Mouse (Mus musculus): Measurements from ENCODE around the gene Psen1. TPM values are rescaled to one million over a fixed set of nuclear protein-coding genes. Genes with fewer than 3 reads are reported as not detected.
A peak's percentile ranks its signal among the peaks of the same experiment; 100 is the strongest.

Psen1 gene
- total RNA-seq, 2 experiments from 2014 or later, result 39.0 to 39.3 TPM

DNA sequence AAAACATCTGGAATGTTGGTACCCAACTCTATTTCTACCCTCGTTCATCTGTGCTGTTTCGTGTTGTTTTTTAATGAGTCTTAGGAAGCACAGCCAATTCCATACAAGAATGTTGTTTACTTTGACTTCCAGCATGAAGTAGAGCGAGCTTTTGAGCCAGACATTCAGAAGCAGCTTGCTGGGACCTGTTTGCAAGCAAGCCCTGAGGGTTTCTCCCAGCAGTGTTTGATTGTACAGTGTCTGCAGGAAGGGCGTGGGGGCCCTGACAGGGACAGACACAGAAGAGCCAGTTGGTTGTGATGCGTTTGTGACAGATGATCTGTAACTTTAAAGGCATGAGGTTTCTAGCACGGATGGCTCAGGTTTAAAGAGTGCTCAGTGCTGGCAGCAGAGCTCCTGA, 33.3 kb downstream of the Psen1 start:
- DNase-seq (ENCODE audit: low spot score in 2 of 2), result no peak

DNA sequence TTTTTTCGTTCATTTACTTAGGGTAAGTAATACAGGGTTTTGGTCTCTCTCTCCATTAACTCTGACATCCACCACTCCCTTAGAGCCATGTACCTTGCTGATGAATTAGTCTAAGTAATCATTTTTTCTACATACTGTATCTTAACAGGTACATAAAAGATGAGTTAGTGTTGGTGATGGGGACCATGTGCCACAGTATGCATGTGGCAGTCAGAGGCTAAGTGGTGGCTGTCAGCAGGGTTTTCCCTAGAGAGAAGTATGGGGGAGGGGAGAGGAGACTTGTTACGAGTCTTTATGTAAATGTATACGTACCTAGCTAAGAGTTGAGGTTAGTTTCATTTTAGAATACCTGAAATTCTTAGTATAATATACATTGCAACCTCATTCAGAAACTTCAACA, 35.1 kb downstream of the Psen1 start:
- no peak for DNase-seq (ENCODE audit: low spot score in 2 of 2)

DNA sequence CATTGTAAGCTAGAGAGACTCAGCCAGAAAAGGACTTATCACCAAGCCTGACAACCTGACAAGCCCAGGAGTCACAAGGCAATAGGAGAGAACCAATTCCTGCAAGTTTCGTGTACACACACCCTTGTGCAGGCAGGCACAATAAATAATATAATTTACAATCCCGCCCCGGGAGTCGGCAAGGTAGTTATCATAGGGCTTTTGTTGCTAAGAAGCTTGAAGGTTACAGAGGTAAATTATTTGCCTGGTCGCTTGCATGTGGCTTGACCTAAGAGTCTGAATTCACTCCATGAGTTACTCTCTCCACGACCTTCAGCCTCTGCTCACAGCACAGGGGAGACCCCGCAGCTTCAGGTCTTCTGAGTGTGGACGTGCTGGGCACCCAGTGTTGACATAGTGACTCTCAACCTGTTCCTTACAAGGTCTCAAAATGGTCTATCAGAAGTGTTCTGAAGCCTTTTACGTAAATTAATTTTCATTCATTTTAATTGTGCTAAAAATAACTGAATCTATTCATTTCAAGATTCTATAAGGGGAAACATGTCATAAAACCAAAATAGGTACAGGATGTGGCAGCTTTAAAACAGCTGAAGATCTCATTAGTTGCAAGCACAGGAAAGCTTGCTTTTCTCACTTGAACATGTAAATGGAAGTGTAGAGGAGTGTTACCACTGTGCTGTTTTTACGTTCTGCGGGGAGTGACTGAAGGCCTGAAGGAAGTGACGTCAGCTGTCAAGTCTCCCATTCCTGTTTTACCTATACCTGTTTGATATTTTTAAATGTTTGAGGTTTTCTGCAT, 38.8 kb downstream of the Psen1 start:
- no peak for DNase-seq (ENCODE audit: low spot score in 2 of 2)

DNA sequence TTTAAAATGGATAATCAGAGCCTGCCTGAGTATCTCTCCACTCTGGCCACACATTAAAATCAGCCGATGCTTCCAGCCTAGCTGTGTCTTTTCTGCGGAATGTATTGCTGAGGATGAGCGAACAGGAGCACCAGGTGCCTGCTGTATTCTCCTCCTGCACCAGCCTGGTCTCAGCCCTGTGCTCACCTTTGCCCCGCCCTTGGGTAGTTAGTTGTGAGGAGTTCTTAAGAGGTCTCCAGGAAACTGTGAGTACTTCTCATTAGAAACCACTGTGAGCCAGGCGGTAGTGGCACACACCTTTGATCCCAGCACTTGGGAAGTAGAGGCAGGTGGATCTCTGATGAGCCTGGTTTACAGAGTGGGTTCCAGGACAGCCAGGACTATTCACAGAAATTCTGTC, 44.3 kb downstream of the Psen1 start:
- no peak for DNase-seq (ENCODE audit: low spot score in 2 of 2)

DNA sequence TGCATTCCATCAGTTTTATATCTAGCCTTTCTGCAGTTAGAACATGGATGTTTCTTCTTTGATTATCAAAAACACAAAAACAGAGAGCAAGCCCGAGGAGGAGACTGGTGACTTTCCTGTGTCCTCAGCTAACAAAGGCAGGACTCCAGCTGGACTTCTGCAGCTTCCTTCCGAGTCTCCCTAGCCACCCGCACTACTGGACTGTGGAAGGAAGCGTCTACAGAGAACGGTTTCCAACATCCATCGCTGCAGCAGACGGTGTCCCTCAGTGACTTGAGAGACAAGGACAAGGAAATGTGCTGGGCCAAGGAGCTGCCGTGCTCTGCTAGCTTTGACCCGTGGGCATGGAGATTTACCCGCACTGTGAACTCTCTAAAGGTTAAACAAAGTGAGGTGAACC, 46.1 kb downstream of the Psen1 start:
- DNase-seq (ENCODE audit: low spot score in 2 of 2), result no peak

DNA sequence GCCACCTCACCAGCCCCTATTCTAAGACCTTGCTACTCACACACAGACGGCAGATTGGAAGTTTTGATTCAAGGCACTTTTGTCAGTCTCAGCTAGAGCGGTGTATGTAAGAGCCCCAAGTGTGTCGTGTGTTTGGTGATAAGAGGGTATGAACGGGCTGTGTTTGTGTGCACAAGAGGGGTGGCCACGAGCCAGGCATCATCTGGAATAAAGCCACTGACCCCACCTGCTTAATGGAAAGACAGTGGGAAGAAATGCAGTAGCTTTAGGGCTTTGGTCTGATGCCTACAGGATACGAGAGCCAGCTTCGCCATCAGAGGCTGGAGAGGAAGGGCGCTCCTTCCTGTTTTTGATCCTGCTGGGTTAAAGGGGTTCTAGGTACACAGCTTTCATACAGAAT, 48.3 kb downstream of the Psen1 start:
- no peak for DNase-seq (ENCODE audit: low spot score in 2 of 2)

DNA sequence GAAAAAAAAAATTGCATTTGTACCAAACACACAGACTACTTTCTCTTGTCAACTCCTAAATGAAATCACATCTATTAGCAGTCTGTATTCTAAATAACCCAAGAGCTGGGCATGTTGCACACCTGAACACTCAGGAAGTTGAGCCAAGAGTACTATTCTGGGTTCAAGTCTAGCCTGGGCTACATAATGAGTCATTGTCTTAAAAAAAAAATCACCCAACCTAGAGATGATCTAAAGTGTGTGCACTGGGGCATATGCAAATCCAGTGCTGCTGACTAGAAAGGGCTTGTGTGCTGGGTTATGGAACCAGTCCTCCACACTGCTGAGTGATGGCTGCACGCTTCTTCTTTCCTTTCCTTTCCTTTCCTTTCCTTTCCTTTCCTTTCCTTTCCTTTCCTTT, 50.7 kb downstream of the Psen1 start:
- DNase-seq (ENCODE audit: low spot score in 2 of 2), result no peak

DNA sequence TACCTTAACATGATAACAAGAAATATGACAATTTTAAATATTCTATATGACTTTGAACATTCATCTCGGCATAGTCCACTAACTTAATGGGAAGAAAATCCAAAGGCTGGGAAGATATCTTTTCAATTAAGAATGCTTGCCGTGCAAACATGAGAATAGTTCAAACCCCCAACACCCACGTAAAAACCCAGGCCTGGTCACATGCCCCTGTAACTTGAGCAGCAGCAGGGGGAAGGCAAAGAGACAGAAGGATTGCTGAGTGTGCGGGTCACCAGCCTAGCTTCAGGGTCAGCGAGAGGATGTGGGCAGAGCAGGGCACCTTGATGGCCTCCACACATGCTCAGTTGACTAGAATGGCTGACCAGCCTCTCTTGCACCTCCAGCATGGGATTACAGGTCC, 53.8 kb downstream of the Psen1 start:
- no peak for DNase-seq (ENCODE audit: low spot score in 2 of 2)

DNA sequence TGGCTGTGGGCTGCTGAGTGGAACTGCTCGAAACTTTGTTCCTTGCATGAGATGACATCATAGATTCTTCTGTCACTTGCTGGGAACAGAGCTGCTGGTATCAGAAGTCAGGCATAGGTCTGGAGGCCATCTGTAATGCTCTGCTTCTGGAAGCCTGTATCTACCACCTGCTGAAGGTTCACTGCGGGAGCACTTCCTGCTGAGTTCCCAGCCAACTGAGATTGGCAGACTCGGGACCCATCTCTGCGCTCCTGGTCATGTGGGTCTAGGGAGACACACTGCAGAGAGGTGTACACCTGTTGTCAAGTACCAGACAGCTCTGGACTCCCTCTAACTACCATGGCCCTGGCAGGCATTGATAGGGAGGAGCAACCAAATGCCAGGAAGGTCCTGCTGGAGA, 54.9 kb downstream of the Psen1 start:
- DNase-seq (ENCODE audit: low spot score in 2 of 2), result no peak

DNA sequence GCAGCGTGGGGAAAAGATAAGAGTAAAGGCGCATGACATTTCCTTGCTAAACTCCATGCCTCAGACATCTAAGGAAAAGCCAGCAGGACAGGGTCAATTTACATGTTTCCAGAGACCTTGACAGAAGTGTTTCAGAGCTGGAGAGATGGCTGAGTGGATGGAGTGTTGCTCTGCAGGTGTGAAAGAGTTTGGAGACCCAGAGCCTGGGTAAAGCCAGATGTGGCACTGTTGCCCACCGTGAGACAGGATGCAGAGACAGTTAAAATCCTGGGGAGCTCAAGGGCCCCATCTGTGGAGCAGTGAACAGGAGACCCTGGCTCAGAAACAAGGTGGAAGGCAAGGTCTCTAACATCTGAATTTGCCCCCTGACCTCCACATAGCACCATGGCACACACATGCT, 55.8 kb downstream of the Psen1 start:
- no peak for DNase-seq (ENCODE audit: low spot score in 2 of 2)

DNA sequence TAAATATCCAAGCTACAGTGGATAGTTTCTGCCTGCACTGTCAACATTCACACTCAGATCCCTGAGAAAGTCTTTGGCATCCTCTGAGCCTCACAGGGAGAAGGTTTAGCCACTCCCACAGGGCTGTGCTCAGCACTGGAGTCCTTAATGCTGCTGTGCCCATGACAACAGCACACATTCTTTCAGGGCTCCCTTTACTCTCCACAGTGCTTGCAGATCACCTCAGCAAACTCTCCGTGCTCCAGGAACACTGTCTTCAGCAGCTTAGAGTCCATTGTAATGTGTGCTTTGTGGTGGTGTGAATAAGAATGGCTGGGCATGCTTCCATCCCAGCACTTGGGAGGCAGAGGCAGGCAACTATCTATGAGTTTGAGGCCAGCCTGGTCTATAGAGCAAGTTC, 61.2 kb downstream of the Psen1 start:
- DNase-seq (ENCODE audit: low spot score in 2 of 2), result no peak

DNA sequence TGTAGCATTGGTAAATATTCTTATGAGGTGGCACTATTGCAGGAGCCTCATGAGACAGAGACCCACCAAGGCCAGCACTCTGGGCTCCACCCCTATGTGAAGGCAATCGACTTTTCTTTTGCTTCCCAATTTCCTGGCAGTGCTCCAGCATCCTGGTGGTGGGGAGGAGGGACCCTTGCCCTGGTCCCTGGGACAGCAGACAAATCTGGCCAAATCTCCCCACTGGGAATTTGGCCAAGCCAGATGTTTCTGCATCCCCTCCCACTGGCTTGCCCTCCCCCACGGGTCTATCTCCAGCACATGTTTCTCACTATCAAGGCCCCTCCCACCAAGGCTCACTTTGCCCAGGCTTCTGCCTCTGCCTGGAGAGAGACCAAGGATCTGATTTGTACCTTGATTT, 64.5 kb downstream of the Psen1 start:
- peak in 1 of 2 experiments; percentile 34 for DNase-seq (ENCODE audit: low spot score in 2 of 2)

DNA sequence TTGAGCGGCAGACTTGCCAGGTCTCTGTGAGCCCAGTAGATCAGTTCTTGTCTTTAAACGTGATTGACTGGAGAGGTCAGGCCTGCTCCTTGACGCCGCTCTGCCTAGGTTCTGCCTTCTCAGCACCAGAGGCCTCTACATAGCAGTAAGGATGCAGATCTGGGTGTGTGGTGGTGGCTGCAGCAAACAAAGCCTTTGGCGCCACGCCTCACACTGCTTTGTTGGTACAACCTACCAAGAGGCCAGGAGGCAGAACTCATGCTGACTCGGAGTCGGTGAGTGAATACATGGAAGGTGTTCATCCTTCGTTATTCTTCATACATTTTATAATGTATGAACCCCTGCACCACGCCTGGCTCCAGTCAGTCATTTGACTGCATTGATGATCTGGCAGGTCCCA, 70.8 kb downstream of the Psen1 start:
- DNase-seq (ENCODE audit: low spot score in 2 of 2), result no peak

DNA sequence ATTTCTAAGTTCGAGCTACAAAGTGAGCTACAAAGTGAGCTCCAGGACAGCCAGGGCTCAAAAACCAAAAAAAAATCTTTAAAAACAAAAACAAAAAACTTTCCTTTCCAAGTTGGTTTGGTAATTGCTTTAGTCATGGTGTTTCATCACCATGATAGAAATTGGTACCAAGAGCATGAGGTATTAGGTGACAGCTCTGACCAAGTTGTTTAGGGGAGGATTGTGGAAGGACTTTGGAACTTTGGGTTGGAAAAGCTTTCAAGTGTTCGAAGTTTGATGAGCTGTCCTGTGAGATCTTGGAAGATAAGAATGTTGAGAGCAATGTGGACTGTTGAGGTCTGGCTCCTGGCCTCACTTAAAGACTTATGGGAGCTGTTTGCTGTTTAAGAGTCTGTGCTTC, 72.2 kb downstream of the Psen1 start:
- DNase-seq (ENCODE audit: low spot score in 2 of 2), result no peak

DNA sequence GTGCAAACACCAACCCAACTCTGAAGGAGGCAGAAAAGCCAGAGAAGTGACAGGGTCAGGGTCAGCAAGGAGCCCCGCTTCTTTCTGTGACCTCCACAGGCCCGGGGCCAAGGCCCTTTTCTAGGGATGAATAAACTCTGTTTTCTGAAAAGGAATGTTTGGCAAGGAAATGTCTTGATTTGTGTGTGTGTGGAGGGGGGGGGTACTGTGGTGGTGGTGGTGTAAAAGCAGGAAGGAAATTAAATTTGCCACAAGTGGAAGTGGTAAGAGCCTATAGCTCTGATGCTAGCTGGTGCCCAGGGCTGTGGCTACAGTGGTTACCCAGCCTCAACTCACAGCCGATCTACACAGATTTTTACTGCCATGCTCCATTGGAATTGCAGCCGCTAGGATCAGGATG, 74.8 kb downstream of the Psen1 start:
- no peak for DNase-seq (ENCODE audit: low spot score in 2 of 2)

DNA sequence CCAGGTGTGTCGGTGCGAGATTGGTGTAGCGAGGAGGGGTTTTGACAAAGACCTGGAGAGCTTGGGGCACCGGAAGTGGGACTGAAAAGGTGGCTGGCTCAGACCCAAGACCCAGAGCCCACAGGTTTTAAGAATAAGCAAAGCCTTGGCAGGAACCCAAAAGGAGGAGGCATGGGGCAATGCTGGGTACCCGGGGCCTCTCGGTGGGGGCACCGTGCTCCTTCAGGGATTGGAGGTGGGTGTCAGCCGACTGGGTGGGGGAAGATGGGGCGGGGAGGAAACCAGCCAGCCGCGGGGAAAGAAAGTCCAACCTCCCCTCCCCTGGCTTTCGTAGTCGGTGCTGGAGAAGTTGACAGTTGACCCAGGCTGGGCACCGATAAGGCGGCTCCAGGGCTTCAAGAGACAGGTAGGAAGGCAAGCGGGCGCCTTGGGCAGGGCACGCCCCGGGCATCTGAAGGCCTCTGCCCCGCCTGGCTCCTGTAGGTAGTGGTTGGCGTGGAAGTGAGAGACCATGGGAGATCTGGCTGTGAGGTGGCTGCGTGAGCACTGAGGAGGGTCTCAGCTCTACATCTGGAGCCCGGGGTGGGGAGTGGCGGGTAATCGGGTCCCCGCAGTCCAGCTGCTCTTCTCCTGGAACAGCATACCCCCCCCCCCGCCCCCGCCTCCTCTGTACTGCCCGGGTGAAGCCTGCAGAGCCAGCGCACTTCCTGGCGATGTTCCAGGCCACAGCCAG, 75.5 kb downstream of the Psen1 start, which contains the start of gene Papln:
TSS of gene Papln (plus strand) at position 324 of the 733 bp plus-strand sequence.
- no peak for DNase-seq (ENCODE audit: low spot score in 2 of 2)

DNA sequence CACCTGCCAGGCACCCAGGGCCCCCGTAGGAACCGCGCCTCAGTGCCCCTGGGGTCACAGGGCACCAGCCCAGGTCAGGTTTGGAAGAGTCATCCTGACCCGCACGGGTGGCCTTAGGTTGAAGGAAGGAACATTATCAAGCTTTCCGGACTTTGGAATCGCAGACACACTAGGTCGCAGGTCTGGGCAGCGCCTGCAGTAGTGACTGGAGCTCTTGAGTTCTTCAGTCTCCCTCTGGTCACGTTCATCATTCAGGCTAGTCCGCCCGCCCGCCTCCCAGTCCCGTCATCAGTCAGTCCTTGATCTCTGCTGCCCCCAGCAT, 76.1 kb downstream of the Psen1 start:
- no peak for DNase-seq (ENCODE audit: low spot score in 2 of 2)

DNA sequence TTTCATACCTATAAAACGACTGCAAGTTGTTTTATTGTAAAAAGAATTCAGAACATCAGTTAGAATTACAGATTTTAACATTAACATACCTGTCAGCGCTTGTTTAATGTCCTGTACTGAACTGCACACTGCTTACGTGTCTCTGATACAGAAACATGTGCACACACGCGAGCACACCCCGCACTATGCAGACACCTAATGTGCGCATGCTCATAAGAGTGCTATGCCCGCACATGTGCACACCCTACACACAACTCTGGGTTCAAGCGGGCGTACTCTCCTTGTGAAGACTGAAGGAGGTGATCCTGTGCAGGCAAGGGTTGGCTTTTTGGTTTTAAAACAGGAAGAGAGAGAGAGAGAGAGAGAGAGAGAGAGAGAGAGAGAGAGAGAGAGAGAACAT, 76.6 kb downstream of the Psen1 start:
- DNase-seq (ENCODE audit: low spot score in 2 of 2), result no peak

DNA sequence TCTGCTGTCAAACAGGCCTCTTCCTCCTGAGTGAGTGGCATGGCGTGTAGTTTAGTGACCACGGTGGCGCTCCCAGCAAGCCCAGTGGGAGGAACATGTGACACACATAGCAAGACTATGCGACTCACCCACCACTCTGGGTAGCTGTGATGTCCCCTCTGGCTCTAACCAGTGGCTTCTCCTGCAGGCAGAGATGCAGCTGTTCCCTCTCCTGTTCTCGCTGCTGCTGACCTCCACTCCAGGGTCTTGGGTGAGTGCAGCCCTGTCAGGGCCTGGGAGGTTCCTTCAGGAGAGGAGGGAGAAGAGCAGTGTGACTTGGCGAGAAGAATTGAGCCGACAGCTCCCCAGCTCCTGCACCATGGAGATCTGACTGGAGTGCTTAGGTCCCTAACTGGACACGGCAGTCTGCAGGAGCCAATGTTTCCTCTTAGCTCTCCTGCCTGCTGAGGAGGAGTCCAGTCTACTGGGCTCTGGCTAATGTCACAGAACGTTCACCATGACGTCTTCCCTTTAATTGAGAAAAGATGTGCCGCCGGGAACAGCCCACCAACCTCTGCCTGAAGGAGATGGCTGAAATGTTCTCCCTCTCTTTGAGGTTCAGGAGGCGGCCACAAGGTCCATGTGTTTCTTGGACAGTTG, 78.1 kb downstream of the Psen1 start:
- DNase-seq (ENCODE audit: low spot score in 2 of 2), result no peak

DNA sequence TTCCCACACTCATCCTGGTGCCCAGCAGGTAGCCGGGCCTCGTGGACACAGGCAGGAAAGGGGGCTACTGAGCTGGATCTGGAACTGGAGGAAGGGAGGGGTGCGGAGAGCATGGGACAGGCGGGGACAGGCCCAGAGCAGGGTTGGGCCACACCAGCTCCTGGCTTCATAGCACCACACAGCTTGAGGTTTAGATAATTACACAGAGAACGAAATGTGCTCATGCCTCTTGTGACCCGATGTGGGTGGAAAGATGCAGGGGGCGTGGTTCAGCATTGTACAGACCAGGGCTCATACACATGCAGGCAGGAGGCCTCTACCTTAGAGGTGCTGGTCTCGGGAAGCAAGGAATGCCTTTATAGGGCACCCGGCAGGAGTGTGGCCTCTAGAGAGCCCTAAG, 79.9 kb downstream of the Psen1 start:
- no peak for DNase-seq (ENCODE audit: low spot score in 2 of 2)

DNA sequence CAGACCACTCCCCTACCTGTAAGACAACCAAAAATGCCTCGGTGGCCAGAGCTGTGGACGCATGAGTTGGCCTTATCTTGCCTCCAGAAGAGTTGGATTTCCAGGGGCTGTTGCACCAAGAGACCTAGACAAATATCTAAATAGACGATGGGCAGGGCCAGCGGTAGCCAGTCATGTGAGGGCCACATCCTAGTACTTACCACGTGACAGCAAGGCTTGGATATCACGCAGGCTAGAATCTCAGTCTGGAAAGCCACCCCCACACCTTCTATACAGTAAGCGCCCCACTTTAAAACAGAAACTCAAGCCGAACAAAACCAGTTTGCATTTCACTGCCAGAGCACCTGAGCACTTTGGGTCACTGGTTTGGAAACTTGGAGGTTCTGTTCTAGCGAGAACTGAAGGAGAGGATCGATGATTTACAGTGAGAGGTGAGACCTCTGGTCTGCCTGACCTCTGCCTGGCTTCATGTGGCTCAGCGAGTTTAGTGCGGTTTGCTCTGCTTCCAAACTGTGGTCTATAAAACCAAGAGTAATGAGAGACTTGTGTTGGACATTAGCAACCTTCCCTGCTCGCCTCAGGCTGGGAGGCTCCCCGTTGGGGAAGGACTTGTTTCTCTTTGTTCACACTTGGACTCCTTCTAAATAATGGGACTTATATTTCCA, 80.4 kb downstream of the Psen1 start:
- DNase-seq (ENCODE audit: low spot score in 2 of 2), result no peak
